Mouse (Mus musculus): ENCODE measurements around the gene Krt33a.

DNA sequence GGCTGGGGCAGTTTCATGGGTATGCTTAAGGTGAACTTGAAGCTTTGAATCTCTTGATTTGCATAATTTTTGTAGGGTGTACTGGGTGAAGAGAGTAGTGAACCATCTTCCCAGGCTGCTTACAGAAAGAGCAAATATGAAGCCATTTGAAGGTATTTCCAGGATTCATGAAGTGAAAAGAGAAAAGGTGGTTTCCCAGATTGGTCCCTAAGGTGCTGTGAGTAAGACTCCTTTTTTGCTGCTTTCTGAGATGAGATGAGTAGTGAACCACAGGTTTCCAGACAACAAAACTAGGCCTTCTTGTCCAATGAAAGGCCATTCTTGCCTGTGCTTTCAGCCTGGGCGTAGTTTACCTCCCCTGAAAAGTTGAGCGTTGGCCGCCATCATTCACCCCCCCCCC is 27.5 kb downstream of the Krt33a start:
- TF ChIP-seq POLR2A (IDR thresholded peaks at IDR 0.05; ENCODE audit: borderline replicate concordance, extremely low read depth, low read depth, low read length), result no peak
- no peak for TF ChIP-seq CTCF (IDR thresholded peaks at IDR 0.05; ENCODE audit: insufficient read depth, low read length)

Measured in lung, adult 2 months (tissue).